Mouse (Mus musculus) liver, embryonic 14.5 days (tissue): ENCODE measurements at regions not wholly inside any gene's neighbourhood (a gene's known extent, or its start where the extent isn't known, plus 50 kb on each side); places are given as distances from the start of the nearest gene placed in this dataset.
A peak's percentile ranks its signal among the peaks of the same experiment; 100 is the strongest.

Experiments used
- ATAC-seq: fragments of 200-750 bp; cut with Nextera tagmentation; 2 replicates; pipeline ENCODE4 v1.8.0; 2017; ENCODE audit warnings: moderate number of reproducible peaks, mild to moderate bottlenecking, moderate library complexity; ENCODE audit not compliant: insufficient read depth
- DNase-seq, 3 experiments: peaks; one replicate each; pipeline ENCODE4 v3.0.0-alpha.2; 2012 to 2013; ENCODE audit warnings: low read depth in 3 of 3, low spot score in 3 of 3
- H3K27ac ChIP-seq: fragments of 300-500 bp; sonication (generic); 2 replicates; pipeline ENCODE4 v1.5.1; 2014; ENCODE audit warnings: moderate library complexity, mild to moderate bottlenecking, control low read depth, inconsistent platforms
- H3K27me3 ChIP-seq: fragments of 300-500 bp; sonication (generic); 2 replicates; pipeline ENCODE4 v1.6.1; 2014; ENCODE audit warnings: mild to moderate bottlenecking, low read length, moderate library complexity; ENCODE audit not compliant: control insufficient read depth, insufficient read depth
- H3K36me3 ChIP-seq: fragments of 300-500 bp; sonication (generic); replicated peaks from 2 replicates; pipeline ENCODE4 v1.6.1; 2014; ENCODE audit warnings: low read depth; ENCODE audit not compliant: control insufficient read depth, insufficient read depth
- H3K4me1 ChIP-seq, 2 experiments: fragments of 200-500 bp in 1 of 2; fragments of 300-500 bp in 1 of 2; sonication (generic) in 1 of 2; replicated peaks; 2 replicates each; pipeline ENCODE4 v1.6.1; 2012 to 2014; ENCODE audit warnings: antibody characterized with exemption in 1 of 2, inconsistent platforms in 1 of 2, low read length in 1 of 2; ENCODE audit not compliant: control insufficient read depth in 2 of 2, insufficient read depth in 2 of 2
- H3K4me2 ChIP-seq: fragments of 300-500 bp; sonication (generic); 2 replicates; pipeline ENCODE4 v1.6.1; 2014; ENCODE audit warnings: low read depth, mild to moderate bottlenecking, control low read depth, moderate library complexity
- H3K4me3 ChIP-seq, 2 experiments: fragments of 200-500 bp in 1 of 2; fragments of 300-500 bp in 1 of 2; sonication (generic) in 1 of 2; 2 replicates each; pipeline ENCODE4 v1.5.1; 2012 to 2014; ENCODE audit warnings: low read depth in 2 of 2, low read length in 2 of 2, mild to moderate bottlenecking in 2 of 2, control low read depth in 1 of 2, inconsistent platforms in 1 of 2, moderate library complexity in 1 of 2; ENCODE audit not compliant: insufficient read depth in 1 of 2
- H3K9ac ChIP-seq: fragments of 300-500 bp; sonication (generic); replicated peaks from 2 replicates; pipeline ENCODE4 v1.6.1; 2014; ENCODE audit warnings: mild to moderate bottlenecking, control low read depth, moderate library complexity
- H3K9me3 ChIP-seq: fragments of 300-500 bp; sonication (generic); 2 replicates; pipeline ENCODE4 v1.6.1; 2016; ENCODE audit warnings: low read length, mixed read lengths; ENCODE audit not compliant: control insufficient read depth
- CTCF ChIP-seq: IDR thresholded peaks from 2 replicates; pipeline ENCODE4 v1.5.1; 2016; ENCODE audit warnings: antibody characterized with exemption, low read depth, control low read depth
- EP300 ChIP-seq: IDR thresholded peaks from 2 replicates; pipeline ENCODE4 v1.6.1; 2016; ENCODE audit warnings: antibody characterized with exemption, low read depth
- WGBS: fragments of 180-500 bp; shearing (Covaris S2); extraction: QIAGEN DNeasy Blood & Tissue Kit; methylation state at CpG from one replicate; pipeline ENCODE4 v1.1.7; 2014; ENCODE audit not compliant: insufficient replicate concordance; 5-methylcytosine and 5-hydroxymethylcytosine counted together

- H3K27me3 ChIP-seq: no peaks in the 10 kb centered on the region
- no peak overlapping the region for H3K27ac ChIP-seq
- H3K36me3 ChIP-seq: no peaks in the 10 kb centered on the region
- H3K4me2 ChIP-seq: no peak overlapping the region
- whole genome bisulfite sequencing: 45% methylated on average over 5 of the region's 5 CpGs
- no peaks in the 10 kb centered on the region for H3K4me1 ChIP-seq
- ATAC-seq: no peak
- no peak overlapping the region for H3K4me3 ChIP-seq
- H3K9ac ChIP-seq: no peak overlapping the region
- H3K9me3 ChIP-seq: no peaks in the 10 kb centered on the region
- TF ChIP-seq EP300 (no peak), CTCF (no peak)
- no peak for DNase-seq
Measured at GRCm38 (mm10) chr15:62320966-62321365, 1398.2 kb upstream of the A1bg start.

GRCm38 (mm10) chr15:62314449-62314848 lies 1391.6 kb upstream of the A1bg start:
- no peaks in the 10 kb centered on the region for H3K4me1 ChIP-seq
- ATAC-seq: no peak
- H3K27me3 ChIP-seq: no peaks in the 10 kb centered on the region
- TF ChIP-seq EP300: no peak
- TF ChIP-seq CTCF: no peak
- no peaks in the 10 kb centered on the region for H3K36me3 ChIP-seq
- no peak overlapping the region for H3K4me3 ChIP-seq
- 19% methylated on average over 2 of the region's 2 CpGs for WGBS
- no peaks in the 10 kb centered on the region for H3K9me3 ChIP-seq
- H3K4me2 ChIP-seq: no peak overlapping the region
- no peak overlapping the region for H3K27ac ChIP-seq
- no peak overlapping the region for H3K9ac ChIP-seq
- no peak for DNase-seq

GRCm38 (mm10) chr15:62302233-62302632 lies 1379.4 kb upstream of the A1bg start:
- 67% methylated on average over 3 of the region's 3 CpGs for WGBS
- DNase-seq: no peak
- Histone ChIP-seq H3K27ac (no peak overlapping the region), H3K9me3 (no peaks in the 10 kb centered on the region), H3K4me2 (no peak overlapping the region), H3K4me3 (no peak overlapping the region), H3K36me3 (no peaks in the 10 kb centered on the region), H3K27me3 (no peaks in the 10 kb centered on the region), H3K4me1 (0 out of 4 replicates have a peak, but pooled peaks cover 0 to under 1% of the 10 kb centered on the region in 2 experiments), H3K9ac (no peak overlapping the region)
- no peak for ATAC-seq
- no peak for TF ChIP-seq EP300
- TF ChIP-seq CTCF: no peak

- ATAC-seq (no peak), DNase-seq (no peak)
- no peak overlapping the region for H3K4me2 ChIP-seq
- no peak overlapping the region for H3K27ac ChIP-seq
- no peaks in the 10 kb centered on the region for H3K9me3 ChIP-seq
- H3K9ac ChIP-seq: no peak overlapping the region
- WGBS: 67% methylated on average over 3 of the region's 3 CpGs
- no peak for TF ChIP-seq CTCF
- TF ChIP-seq EP300: no peak
- H3K27me3 ChIP-seq: no peaks in the 10 kb centered on the region
- H3K4me3 ChIP-seq: no peak overlapping the region
- H3K4me1 ChIP-seq: 0 out of 4 replicates have a peak, but pooled peaks cover 0 to 2% of the 10 kb centered on the region in 2 experiments
- no peaks in the 10 kb centered on the region for H3K36me3 ChIP-seq
Measured at GRCm38 (mm10) chr15:62301567-62301966, 1378.8 kb upstream of the A1bg start.

GRCm38 (mm10) chr15:62297138-62297537 lies 1374.3 kb upstream of the A1bg start:
- no peak overlapping the region for H3K4me3 ChIP-seq
- 62% methylated on average over 5 of the region's 5 CpGs for WGBS

More at GRCm38 (mm10) chr15:62297138-62297537, 1374.3 kb upstream of the A1bg start:
- Histone ChIP-seq H3K9me3 (no peaks in the 10 kb centered on the region), H3K4me1 (peaks cover 0 to 5% of the 10 kb centered on the region in 2 experiments; a peak in 1 of 4 replicates), H3K27ac (no peak overlapping the region), H3K4me2 (no peak overlapping the region), H3K36me3 (no peaks in the 10 kb centered on the region), H3K27me3 (no peaks in the 10 kb centered on the region), H3K9ac (no peak overlapping the region)
- no peak for ATAC-seq
- peak in 1 of 3 experiments; percentile 9 for DNase-seq
- no peak for TF ChIP-seq EP300
- no peak for TF ChIP-seq CTCF
